In the genomic region with DNA sequence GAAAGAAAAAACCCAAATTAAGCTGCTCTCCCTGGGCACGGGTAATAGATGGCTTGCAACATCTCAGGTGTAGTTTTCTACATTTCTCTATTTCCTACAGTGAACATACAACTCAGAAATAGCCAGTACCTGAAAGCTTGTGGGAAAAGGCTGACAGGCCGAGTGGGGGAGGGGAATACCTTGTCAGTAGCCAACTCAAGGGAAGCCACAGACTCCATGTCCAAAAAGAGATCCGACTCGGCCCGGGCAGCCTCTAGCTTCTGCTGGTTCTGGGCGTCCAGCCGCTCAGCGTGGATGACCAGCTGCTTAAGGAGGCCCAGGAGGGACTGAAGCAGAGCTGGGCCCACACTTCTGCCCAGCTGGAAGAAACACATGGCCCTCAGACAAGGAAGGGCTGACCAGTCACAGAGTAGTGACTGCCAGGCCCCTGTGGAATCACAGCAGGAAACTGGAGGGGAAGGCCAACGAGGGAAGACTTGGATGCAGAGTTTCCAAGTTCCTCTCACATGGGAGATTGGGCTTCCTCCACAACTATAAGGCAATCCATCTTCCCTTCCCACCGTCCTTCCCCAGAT, we compare ENCODE assay signal across 18 mouse cellular contexts. TPM values are rescaled to one million over a fixed set of nuclear protein-coding genes. Genes with fewer than 3 reads are reported as not detected.
"Had no signal": no experiment of that assay in that cellular context is flagged by ENCODE, and none has a peak within 500 bp of the region (broad histone marks: within the 10 kb centered on the region; RNA-seq: fewer than 3 reads in every experiment).

No protein-coding gene starts in this region.

- H3K4me3 ChIP-seq: layer of hippocampus, adult 2 months; liver, embryonic 13.5 days; lung, embryonic 15.5 days; megakaryocyte, embryonic 14.5 days; midbrain, embryonic 15.5 days had no signal

- H3K27me3 ChIP-seq: liver, embryonic 13.5 days; lung, embryonic 15.5 days; megakaryocyte, embryonic 14.5 days; midbrain, embryonic 15.5 days had no signal

- ATAC-seq: liver, postnatal 0 days; midbrain, embryonic 15.5 days had no signal

- H3K27ac ChIP-seq: layer of hippocampus, adult 2 months; liver, embryonic 13.5 days; lung, embryonic 15.5 days; macrophage; midbrain, embryonic 15.5 days; stomach, postnatal 0 days had no signal

- H3K9ac ChIP-seq: liver, embryonic 13.5 days; liver, postnatal 0 days; lung, embryonic 15.5 days; midbrain, embryonic 15.5 days had no signal

- H3K9me3 ChIP-seq: liver, embryonic 13.5 days; lung, embryonic 15.5 days; megakaryocyte, embryonic 14.5 days; midbrain, embryonic 15.5 days had no signal

- DNase-seq: kidney, postnatal 25 days; liver; liver, embryonic 13.5 days; liver, postnatal 0 days; lung, postnatal 14 days; right cerebral cortex, adult 18-20 months; right cerebral cortex, postnatal 25 days; thymus, postnatal 4 days had no signal

- H3K4me1 ChIP-seq: lung, embryonic 15.5 days; midbrain, embryonic 15.5 days had no signal

- H3K4me2 ChIP-seq: liver, embryonic 13.5 days; lung, embryonic 15.5 days; midbrain, embryonic 11.5 days; midbrain, embryonic 15.5 days had no signal

RNA-seq across cellular contexts. Expression of gene Mrap, which starts 38.0 kb away (rescaled TPM):
- total RNA-seq: layer of hippocampus, postnatal 10 days had no signal
- polyA plus RNA-seq: kidney, embryonic 14.5 days; neural tube, embryonic 14.5 days; stomach, postnatal 0 days had no signal

RNA-seq across cellular contexts. Expression of gene Eva1c, which starts 50.5 kb away (rescaled TPM):
- polyA plus RNA-seq: macrophage had no signal
